Mouse (Mus musculus) spleen, postnatal 14 days (tissue): ENCODE results near the gene Klhdc8b.

ENCODE experiments used
- DNase-seq, 2 experiments: peaks; one replicate each; pipeline ENCODE4 v3.0.0; 2021 to 2022; ENCODE audit warnings: low spot score in 2 of 2

Gene Klhdc8b

GRCm38 (mm10) chr9:108461181-108461631 is at the start of gene Klhdc8b:
Gene Klhdc8b, minus strand, starts transcription at chr9:108461581.
- DNase-seq = no peak

- DNase-seq = no peak
These were observed 47.4 kb upstream of the Klhdc8b start for GRCm38 (mm10) chr9:108508776-108509175.

GRCm38 (mm10) chr9:108507619-108508434 is 46.4 kb upstream of the Klhdc8b start, which contains the start of gene Qars:
Gene Qars, plus strand, starts transcription at chr9:108507706.
- peak; percentile 88 for DNase-seq

GRCm38 (mm10) chr9:108506901-108507300 is 45.5 kb upstream of the Klhdc8b start:
- DNase-seq = no peak

GRCm38 (mm10) chr9:108499943-108500342 is 38.6 kb upstream of the Klhdc8b start:
- DNase-seq = no peak

GRCm38 (mm10) chr9:108499231-108499630 is 37.9 kb upstream of the Klhdc8b start:
- DNase-seq = no peak

GRCm38 (mm10) chr9:108494905-108495304 is 33.5 kb upstream of the Klhdc8b start:
- DNase-seq = no peak

- DNase-seq = no peak
These were observed 32.9 kb upstream of the Klhdc8b start for GRCm38 (mm10) chr9:108494146-108494825.

- no peak for DNase-seq
These were observed 31.9 kb upstream of the Klhdc8b start for GRCm38 (mm10) chr9:108493246-108493645.

- no peak for DNase-seq
These were observed 30.8 kb upstream of the Klhdc8b start for GRCm38 (mm10) chr9:108492043-108492750.

GRCm38 (mm10) chr9:108491286-108491580 is 29.9 kb upstream of the Klhdc8b start:
- DNase-seq = no peak

- DNase-seq = peak; percentile 81 to 89
These were observed 29.3 kb upstream of the Klhdc8b start, which contains the start of gene Usp19 for GRCm38 (mm10) chr9:108490559-108491285. Gene Usp19, plus strand, starts transcription at chr9:108490602.

- peak in 1 of 2 experiments; percentile 6 for DNase-seq
These were observed 28.5 kb upstream of the Klhdc8b start for GRCm38 (mm10) chr9:108489702-108490558.

GRCm38 (mm10) chr9:108489215-108489614 is 27.8 kb upstream of the Klhdc8b start:
- DNase-seq = peak in 1 of 2 experiments; percentile 5

GRCm38 (mm10) chr9:108488403-108488802 is 27.0 kb upstream of the Klhdc8b start:
- DNase-seq = no peak

- no peak for DNase-seq
These were observed 25.7 kb upstream of the Klhdc8b start for GRCm38 (mm10) chr9:108486973-108487530.

GRCm38 (mm10) chr9:108485301-108485875 is 24.0 kb upstream of the Klhdc8b start:
- DNase-seq = no peak

GRCm38 (mm10) chr9:108484021-108484420 is 22.6 kb upstream of the Klhdc8b start:
- no peak for DNase-seq

- DNase-seq = no peak
These were observed 21.8 kb upstream of the Klhdc8b start for GRCm38 (mm10) chr9:108483051-108483790.
